Mouse (Mus musculus) C3H10T1/2 (cell line): ENCODE measurements around the gene Ypel5. TPM values are rescaled to one million over a fixed set of nuclear protein-coding genes. Genes with fewer than 3 reads are reported as not detected.

Source experiments
- polyA plus RNA-seq, 2 experiments: library from polyadenylated mRNA; unstranded; fragments of >200 nt; fragmentation: generic; extraction: Trizol; gene quantifications; one replicate each; pipeline ENCODE4 v1.2.1; 2012; ENCODE audit warnings: missing spikeins in 2 of 2

The Ypel5 gene
- 10 to 100 TPM in 1 of 2 experiments, 1 to 10 TPM in 1; 2.8 to 17.8 TPM for polyA plus RNA-seq

GRCm38 (mm10) chr17:72836158-72837115 lies at the start of gene Ypel5:
Ypel5 (plus strand) TSS chr17:72836453.

Other genes starting within 250 kb of the Ypel5 start
- not detected for gene Alk, start 231.8 kb upstream of the Ypel5 start, polyA plus RNA-seq
- 10 to 100 TPM in 1 of 2 experiments, 1 to 10 TPM in 1; 2.5 to 23.5 TPM for gene Lbh, start 81.9 kb downstream of the Ypel5 start, polyA plus RNA-seq